Mouse (Mus musculus) liver, adult 2 months (tissue): ENCODE data around the gene Dcpp1.

Experiments
- CTCF ChIP-seq: fragments of 200-500 bp; IDR thresholded peaks from 2 replicates; pipeline ENCODE4 v1.5.1; 2011; ENCODE audit warnings: low read depth, low read length, control low read depth
- POLR2A ChIP-seq: fragments of 200-500 bp; IDR thresholded peaks from 2 replicates; pipeline ENCODE4 v1.6.1; 2011; ENCODE audit warnings: low read length, control low read depth; ENCODE audit not compliant: insufficient read depth; ENCODE audit errors: extremely low read depth

GRCm38 (mm10) chr17:23876741-23877140 lies 3.9 kb upstream of the Dcpp1 start:
- TF ChIP-seq CTCF: no peak
- no peak for TF ChIP-seq POLR2A
